ENCODE assay signal across 26 mouse cellular contexts in the genomic region with DNA sequence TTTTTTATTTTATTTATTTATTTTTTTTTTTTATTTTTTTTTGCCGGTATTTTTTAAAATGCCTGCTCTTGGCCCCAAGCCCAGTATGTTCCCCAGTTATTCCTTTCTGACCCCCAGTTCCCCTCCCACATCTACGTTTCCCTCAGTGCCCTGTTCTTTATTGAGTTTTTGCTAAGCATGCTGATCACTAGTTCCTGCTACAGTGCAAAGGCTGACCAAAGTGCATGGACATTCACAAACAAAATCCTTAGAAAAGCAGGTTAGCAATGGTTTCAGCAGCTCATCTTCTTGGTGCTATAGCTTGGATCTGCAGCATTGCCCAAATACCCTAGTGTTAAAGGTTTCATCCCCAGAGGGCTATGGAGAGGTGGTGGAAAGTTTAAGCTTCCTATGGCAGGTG. TPM values are rescaled to one million over a fixed set of nuclear protein-coding genes. Genes with fewer than 3 reads are reported as not detected.
"Had no signal": no experiment of that assay in that cellular context is flagged by ENCODE, and none has a peak within 500 bp of the region (broad histone marks: within the 10 kb centered on the region; RNA-seq: fewer than 3 reads in every experiment).

No protein-coding gene starts in this region.

- DNase-seq: kidney, postnatal 4 days; left cerebral cortex, postnatal 4 days; lung, adult 18-20 months; lung, postnatal 10 days; lung, postnatal 36 days; right cerebral cortex, adult 18-20 months; right cerebral cortex, postnatal 14 days; right cerebral cortex, postnatal 4 days; spleen, adult 18-20 months; thymus, postnatal 25 days had no signal

- H3K4me3 ChIP-seq: intestine, embryonic 15.5 days; limb, embryonic 12.5 days; limb, embryonic 15.5 days; lung, embryonic 15.5 days; megakaryocyte, embryonic 14.5 days; neural tube, embryonic 12.5 days; neural tube, embryonic 15.5 days; stomach, embryonic 15.5 days had no signal

- H3K27ac ChIP-seq: intestine, embryonic 15.5 days; kidney, postnatal 0 days; limb, embryonic 12.5 days; limb, embryonic 15.5 days; liver, embryonic 14.5 days; lung, embryonic 15.5 days; neural tube, embryonic 12.5 days; neural tube, embryonic 15.5 days; stomach, embryonic 15.5 days had no signal

- H3K36me3 ChIP-seq: intestine, embryonic 15.5 days; limb, embryonic 12.5 days; limb, embryonic 15.5 days; lung, embryonic 15.5 days; neural tube, embryonic 12.5 days; neural tube, embryonic 15.5 days; stomach, embryonic 15.5 days had no signal

- H3K9me3 ChIP-seq: intestine, embryonic 15.5 days; limb, embryonic 12.5 days; limb, embryonic 15.5 days; lung, embryonic 15.5 days; megakaryocyte, embryonic 14.5 days; neural tube, embryonic 12.5 days; neural tube, embryonic 15.5 days; stomach, embryonic 15.5 days had no signal

- H3K9ac ChIP-seq: intestine, embryonic 15.5 days; limb, embryonic 12.5 days; limb, embryonic 15.5 days; liver, embryonic 14.5 days; lung, embryonic 15.5 days; neural tube, embryonic 12.5 days; neural tube, embryonic 15.5 days; stomach, embryonic 15.5 days had no signal

- H3K4me2 ChIP-seq: intestine, embryonic 15.5 days; limb, embryonic 12.5 days; limb, embryonic 15.5 days; lung, embryonic 15.5 days; midbrain, embryonic 11.5 days; neural tube, embryonic 12.5 days; neural tube, embryonic 15.5 days; stomach, embryonic 15.5 days had no signal

- H3K27me3 ChIP-seq: intestine, embryonic 15.5 days; limb, embryonic 12.5 days; limb, embryonic 15.5 days; lung, embryonic 15.5 days; neural tube, embryonic 12.5 days; neural tube, embryonic 15.5 days; stomach, embryonic 15.5 days had no signal

RNA-seq across cellular contexts. Expression of gene Kcnk16, which starts 42.0 kb away (rescaled TPM):
- total RNA-seq: layer of hippocampus, adult 18-20 months; layer of hippocampus, postnatal 14 days; left cerebral cortex, adult 8-10 months; left cerebral cortex, postnatal 14 days; left cerebral cortex, postnatal 4 days had no signal
- polyA plus RNA-seq: kidney, postnatal 0 days; limb, embryonic 12.5 days; midbrain, embryonic 11.5 days; midbrain, embryonic 14.5 days; neural tube, embryonic 12.5 days; neural tube, embryonic 15.5 days had no signal
